9 mouse cellular contexts compared by ENCODE assay signal in genomic region chr15:78434896-78435520, GRCm38 (mm10). TPM values are rescaled to one million over a fixed set of nuclear protein-coding genes. Genes with fewer than 3 reads are reported as not detected.
DNase-seq lines count a peak whose midpoint lies in the region; ATAC-seq and TF ChIP-seq lines count a peak whose summit lies in the region.
"Had no signal": no experiment of that assay in that cellular context is flagged by ENCODE, and none has a peak within 500 bp of the region (broad histone marks: within the 10 kb centered on the region; RNA-seq: fewer than 3 reads in every experiment).

No protein-coding gene starts in this region.

- peaks cover 95% of the 10 kb centered on the region for H3K4me1 ChIP-seq in hindbrain, embryonic 10.5 days (replicated peaks)
- H3K4me1 ChIP-seq in hindbrain, embryonic 13.5 days (replicated peaks), result peaks cover 64% of the 10 kb centered on the region
- H3K4me1 ChIP-seq in MEL (ENCODE audit: control insufficient read depth in 1 of 2, insufficient read depth in 2 of 2, low read length in 2 of 2), result peaks cover 13 to 21% of the 10 kb centered on the region in 2 experiments
- peaks cover 60% of the 10 kb centered on the region for H3K4me1 ChIP-seq in hindbrain, embryonic 12.5 days

- H3K9me3 ChIP-seq in hindbrain, embryonic 10.5 days, result no peaks in the 10 kb centered on the region
- no peaks in the 10 kb centered on the region for H3K9me3 ChIP-seq in hindbrain, embryonic 13.5 days
- no peaks in the 10 kb centered on the region for H3K9me3 ChIP-seq in MEL (replicated peaks; ENCODE audit: insufficient read depth, low read length)
- H3K9me3 ChIP-seq in hindbrain, embryonic 12.5 days (replicated peaks), result no peaks in the 10 kb centered on the region

- no peak overlapping the region for H3K4me3 ChIP-seq in hindbrain, embryonic 10.5 days
- H3K4me3 ChIP-seq in hindbrain, embryonic 13.5 days, result no peak overlapping the region
- H3K4me3 ChIP-seq in MEL (ENCODE audit: control insufficient read depth in 1 of 2, insufficient read depth in 1 of 2, low read depth in 2 of 2, low read length in 2 of 2), result no peak overlapping the region
- no peak overlapping the region for H3K4me3 ChIP-seq in hindbrain, embryonic 12.5 days
- H3K4me3 ChIP-seq: myocyte had no signal

- H3K27ac ChIP-seq in hindbrain, embryonic 10.5 days, result peak overlapping the region; percentile 87
- no peak overlapping the region for H3K27ac ChIP-seq in hindbrain, embryonic 13.5 days
- no peak overlapping the region for H3K27ac ChIP-seq in MEL (ENCODE audit: control insufficient read depth, low read depth, low read length)
- 0 out of 2 replicates have a peak overlapping the region, but pooled peaks have one; percentile 12 for H3K27ac ChIP-seq in hindbrain, embryonic 12.5 days

- H3K9ac ChIP-seq in hindbrain, embryonic 13.5 days, result no peak overlapping the region
- no peak overlapping the region for H3K9ac ChIP-seq in MEL (ENCODE audit: control insufficient read depth, low read depth, low read length, poor library complexity, severe bottlenecking)
- no peak overlapping the region for H3K9ac ChIP-seq in hindbrain, embryonic 12.5 days

- no peak overlapping the region for H3K4me2 ChIP-seq in hindbrain, embryonic 13.5 days
- H3K4me2 ChIP-seq in hindbrain, embryonic 12.5 days (replicated peaks), result no peak overlapping the region

- TF ChIP-seq POLR2A in MEL (IDR thresholded peaks at IDR 0.05; ENCODE audit: control insufficient read depth in 1 of 2, insufficient read depth in 1 of 2, low read depth in 1 of 2, low read length in 2 of 2, poor library complexity in 1 of 2), result no peak

- peak; percentile 46 for TF ChIP-seq RAD21 in MEL (IDR thresholded peaks at IDR 0.05; ENCODE audit: low read depth, low read length)

- no peak for ATAC-seq in hindbrain, embryonic 13.5 days (ENCODE audit: low FRiP score)
- ATAC-seq in hindbrain, embryonic 12.5 days (ENCODE audit: low FRiP score), result no peak
- ATAC-seq in erythroid progenitor cell, adult 5-6 weeks (replicated peaks; ENCODE audit: low FRiP score, poor library complexity, severe bottlenecking), result no peak

- H3K36me3 ChIP-seq in hindbrain, embryonic 10.5 days, result peaks cover 60% of the 10 kb centered on the region
- peaks cover 61% of the 10 kb centered on the region for H3K36me3 ChIP-seq in hindbrain, embryonic 13.5 days
- H3K36me3 ChIP-seq in MEL (ENCODE audit: control insufficient read depth in 1 of 2, insufficient read depth in 2 of 2, low read length in 2 of 2), result peaks cover 0 to 7% of the 10 kb centered on the region in 2 experiments; a peak in 2 of 4 replicates
- peaks cover 48% of the 10 kb centered on the region for H3K36me3 ChIP-seq in hindbrain, embryonic 12.5 days

- H3K27me3 ChIP-seq in hindbrain, embryonic 10.5 days (ENCODE audit: insufficient read depth, poor library complexity, severe bottlenecking), result peaks cover 26% of the 10 kb centered on the region
- 0 out of 2 replicates have a peak, but pooled peaks cover 10% of the 10 kb centered on the region for H3K27me3 ChIP-seq in hindbrain, embryonic 13.5 days
- no peaks in the 10 kb centered on the region for H3K27me3 ChIP-seq in MEL (ENCODE audit: control insufficient read depth in 1 of 2, insufficient read depth in 2 of 2, low read length in 2 of 2)
- peaks cover 6% of the 10 kb centered on the region; the same call in 1 of the 2 replicates for H3K27me3 ChIP-seq in hindbrain, embryonic 12.5 days

- DNase-seq in hindbrain, embryonic 10.5 days (ENCODE audit: low spot score), result peak; percentile 82
- DNase-seq in 416B (ENCODE audit: low read depth), result peak; percentile 61
- DNase-seq in MEL (ENCODE audit: low read depth, low spot score), result peak; percentile 54
- DNase-seq in naive thymus-derived CD4-positive, alpha-beta T cell, adult 2 months (ENCODE audit: low read depth), result peak; percentile 40
- DNase-seq in adrenal gland, adult 8-10 months, result no peak

- peak; percentile 56 to 69 (median 66) for TF ChIP-seq CTCF in MEL (IDR thresholded peaks at IDR 0.05 in 2 of 3, conservative IDR thresholded peaks at IDR 0.05 in 1 of 3; ENCODE audit: control insufficient read depth in 1 of 3, insufficient read depth in 1 of 3, low read depth in 2 of 3, low read length in 3 of 3, poor library complexity in 1 of 3, severe bottlenecking in 1 of 3)

- H3K79me2 ChIP-seq in MEL (ENCODE audit: control insufficient read depth, insufficient read depth, low read length, poor library complexity), result no peaks in the 10 kb centered on the region

- no peak for TF ChIP-seq EP300 in MEL (IDR thresholded peaks at IDR 0.05; ENCODE audit: low read depth in 1 of 2, low read length in 2 of 2)

- 23% methylated on average over 6 of the region's 6 CpGs for WGBS in hindbrain, embryonic 10.5 days
- WGBS in hindbrain, embryonic 13.5 days, result 23% methylated on average over 6 of the region's 6 CpGs
- WGBS in hindbrain, embryonic 12.5 days, result 25% methylated on average over 6 of the region's 6 CpGs

TF ChIP-seq in MEL, 35 proteins besides CTCF, POLR2A, EP300 and RAD21:
- TF ChIP-seq ZC3H11A (IDR thresholded peaks at IDR 0.05; ENCODE audit: low read depth, low read length) (no peak), SMC3 (IDR thresholded peaks at IDR 0.05; ENCODE audit: low read depth, low read length) (peak; percentile 65)

RNA-seq across cellular contexts. Expression of gene Kctd17, which starts 6.6 kb away (rescaled TPM):
- 66.4 and 73.5 TPM in 2 replicates for polyA plus RNA-seq in hindbrain, embryonic 10.5 days (2016; fragmentation: Nextera tagmentation; extraction: Ambion mirVana)
- 114 and 116 TPM in 2 replicates for polyA plus RNA-seq in hindbrain, embryonic 13.5 days (2015; fragmentation: Nextera tagmentation; extraction: Ambion mirVana)
- total RNA-seq in MEL (2012; rRNA removed), result not detected in 2 replicates
- not detected for polyA plus RNA-seq in MEL (2012; ENCODE audit: insufficient read depth in 1 of 2, insufficient read length in 2 of 2, low read depth in 1 of 2, low replicate concordance in 2 of 2, missing spikeins in 1 of 2)
- 79.8 and 85.2 TPM in 2 replicates for polyA plus RNA-seq in hindbrain, embryonic 12.5 days (2016; fragmentation: Nextera tagmentation; extraction: Ambion mirVana)
- total RNA-seq in erythroid progenitor cell, adult 5-6 weeks (2015; ENCODE audit: low replicate concordance), result 2.2 and 14.7 TPM in 2 replicates
- total RNA-seq in erythroid progenitor cell, adult 5-6 weeks (2017; ENCODE audit: low replicate concordance), result not detected in 2 replicates
- 100 to 1,000 TPM in 2 of 4 experiments, 10 to 100 TPM in 2; 80.2 to 106 (median 96.4) TPM for total RNA-seq in adrenal gland, adult 8-10 months (2022)

RNA-seq across cellular contexts. Expression of gene Mpst, which starts 28.8 kb away (rescaled TPM):
- polyA plus RNA-seq in hindbrain, embryonic 10.5 days (2016; fragmentation: Nextera tagmentation; extraction: Ambion mirVana), result 1.4 and 1.5 TPM in 2 replicates
- 2.2 and 3.1 TPM in 2 replicates for polyA plus RNA-seq in hindbrain, embryonic 13.5 days (2015; fragmentation: Nextera tagmentation; extraction: Ambion mirVana)
- total RNA-seq in MEL (2012; rRNA removed), result 38.6 and 38.7 TPM in 2 replicates
- polyA plus RNA-seq in MEL (2012; ENCODE audit: insufficient read depth in 1 of 2, insufficient read length in 2 of 2, low read depth in 1 of 2, low replicate concordance in 2 of 2, missing spikeins in 1 of 2), result 10 to 100 TPM in 1 of 2 experiments, not detected in 1; 86.7 TPM
- polyA plus RNA-seq in hindbrain, embryonic 12.5 days (2016; fragmentation: Nextera tagmentation; extraction: Ambion mirVana), result 1.7 and 1.8 TPM in 2 replicates
- 32.8 and 35.2 TPM in 2 replicates for total RNA-seq in erythroid progenitor cell, adult 5-6 weeks (2015; ENCODE audit: low replicate concordance)
- 45.6 and 67.9 TPM in 2 replicates for total RNA-seq in erythroid progenitor cell, adult 5-6 weeks (2017; ENCODE audit: low replicate concordance)
- total RNA-seq in adrenal gland, adult 8-10 months (2022), result 10 to 100 TPM; 47.5 to 53.8 (median 49.3) TPM

RNA-seq across cellular contexts. Expression of gene Tst, which starts 29.3 kb away (rescaled TPM):
- polyA plus RNA-seq in hindbrain, embryonic 10.5 days (2016; fragmentation: Nextera tagmentation; extraction: Ambion mirVana), result 7.7 and 10.9 TPM in 2 replicates
- 10.7 and 17.0 TPM in 2 replicates for polyA plus RNA-seq in hindbrain, embryonic 13.5 days (2015; fragmentation: Nextera tagmentation; extraction: Ambion mirVana)
- total RNA-seq in MEL (2012; rRNA removed), result 34.8 and 36.3 TPM in 2 replicates
- polyA plus RNA-seq in MEL (2012; ENCODE audit: insufficient read depth in 1 of 2, insufficient read length in 2 of 2, low read depth in 1 of 2, low replicate concordance in 2 of 2, missing spikeins in 1 of 2), result 10 to 100 TPM in 1 of 2 experiments, not detected in 1; 29.5 TPM
- 7.0 and 9.3 TPM in 2 replicates for polyA plus RNA-seq in hindbrain, embryonic 12.5 days (2016; fragmentation: Nextera tagmentation; extraction: Ambion mirVana)
- total RNA-seq in erythroid progenitor cell, adult 5-6 weeks (2015; ENCODE audit: low replicate concordance), result 29.3 and 42.2 TPM in 2 replicates
- total RNA-seq in erythroid progenitor cell, adult 5-6 weeks (2017; ENCODE audit: low replicate concordance), result 15.8 and 20.8 TPM in 2 replicates
- 100 to 1,000 TPM; 288 to 361 (median 321) TPM for total RNA-seq in adrenal gland, adult 8-10 months (2022)

RNA-seq across cellular contexts. Expression of gene Tmprss6, which starts 33.4 kb away (rescaled TPM):
- polyA plus RNA-seq in hindbrain, embryonic 10.5 days (2016; fragmentation: Nextera tagmentation; extraction: Ambion mirVana), result not detected in 2 replicates
- 0.23 and 0.31 TPM in 2 replicates for polyA plus RNA-seq in hindbrain, embryonic 13.5 days (2015; fragmentation: Nextera tagmentation; extraction: Ambion mirVana)
- total RNA-seq in MEL (2012; rRNA removed), result 0.12 and 0.33 TPM in 2 replicates
- polyA plus RNA-seq in MEL (2012; ENCODE audit: insufficient read depth in 1 of 2, insufficient read length in 2 of 2, low read depth in 1 of 2, low replicate concordance in 2 of 2, missing spikeins in 1 of 2), result under 1 TPM in 1 of 2 experiments, not detected in 1; 0.11 TPM
- 0.14 TPM in 1 of 2 replicates, not detected in the other for polyA plus RNA-seq in hindbrain, embryonic 12.5 days (2016; fragmentation: Nextera tagmentation; extraction: Ambion mirVana)
- total RNA-seq in erythroid progenitor cell, adult 5-6 weeks (2015; ENCODE audit: low replicate concordance), result not detected in 2 replicates
- 0.26 TPM in 1 of 2 replicates, not detected in the other for total RNA-seq in erythroid progenitor cell, adult 5-6 weeks (2017; ENCODE audit: low replicate concordance)
- 1 to 10 TPM; 1.1 to 2.8 (median 2.0) TPM for total RNA-seq in adrenal gland, adult 8-10 months (2022)

RNA-seq across cellular contexts. Expression of gene Tex33, which starts 39.3 kb away (rescaled TPM):
- not detected in 2 replicates for polyA plus RNA-seq in hindbrain, embryonic 10.5 days (2016; fragmentation: Nextera tagmentation; extraction: Ambion mirVana)
- polyA plus RNA-seq in hindbrain, embryonic 13.5 days (2015; fragmentation: Nextera tagmentation; extraction: Ambion mirVana), result not detected in 2 replicates
- total RNA-seq in MEL (2012; rRNA removed), result 4.1 and 4.7 TPM in 2 replicates
- polyA plus RNA-seq in MEL (2012; ENCODE audit: insufficient read depth in 1 of 2, insufficient read length in 2 of 2, low read depth in 1 of 2, low replicate concordance in 2 of 2, missing spikeins in 1 of 2), result 1 to 10 TPM in 1 of 2 experiments, not detected in 1; 4.3 TPM
- polyA plus RNA-seq in hindbrain, embryonic 12.5 days (2016; fragmentation: Nextera tagmentation; extraction: Ambion mirVana), result not detected in 2 replicates
- not detected in 2 replicates for total RNA-seq in erythroid progenitor cell, adult 5-6 weeks (2015; ENCODE audit: low replicate concordance)
- total RNA-seq in erythroid progenitor cell, adult 5-6 weeks (2017; ENCODE audit: low replicate concordance), result not detected in 2 replicates
- total RNA-seq in adrenal gland, adult 8-10 months (2022), result under 1 TPM in 1 of 4 experiments, not detected in 3; 0.31 TPM
- polyA plus RNA-seq: myocyte had no signal

Comparison
In these comparisons a context has a peak if more than half of its experiments do, and no peak if none do; other contexts are left out.
1. H3K27ac ChIP-seq: peak in hindbrain, embryonic 10.5 days (single experiment) and hindbrain, embryonic 12.5 days (single experiment); none in hindbrain, embryonic 13.5 days (single experiment) and MEL (single experiment).
2. RNA of gene Kctd17, which starts 6.6 kb away (polyA plus RNA-seq): 114 to 116 TPM in hindbrain, embryonic 13.5 days, 79.8 to 85.2 TPM in hindbrain, embryonic 12.5 days and 66.4 to 73.5 TPM in hindbrain, embryonic 10.5 days; not detected in MEL; every median in the first group is over 10 times any median in the second.